Mouse (Mus musculus) neural tube, embryonic 14.5 days (tissue): ENCODE data around the gene Gm48551. TPM values are rescaled to one million over a fixed set of nuclear protein-coding genes. Genes with fewer than 3 reads are reported as not detected.

Source experiments
- ATAC-seq: fragments of 200-750 bp; cut with Nextera tagmentation; 2 replicates; pipeline ENCODE4 v1.8.0; 2017; ENCODE audit warnings: low read depth, mild to moderate bottlenecking, moderate TSS enrichment, moderate library complexity
- H3K27ac ChIP-seq: fragments of 300-500 bp; sonication (generic); 2 replicates; pipeline ENCODE4 v1.5.1; 2014; ENCODE audit warnings: low read depth, mild to moderate bottlenecking, control low read depth, low read length, moderate library complexity, mixed read lengths
- H3K27me3 ChIP-seq: fragments of 300-500 bp; sonication (generic); 2 replicates; pipeline ENCODE4 v1.6.1; 2014; ENCODE audit warnings: low read length; ENCODE audit not compliant: control insufficient read depth, insufficient read depth
- H3K36me3 ChIP-seq: fragments of 300-500 bp; sonication (generic); 2 replicates; pipeline ENCODE4 v1.6.1; 2014; ENCODE audit warnings: low read length, mixed read lengths; ENCODE audit not compliant: control insufficient read depth, insufficient read depth
- H3K4me1 ChIP-seq: fragments of 300-500 bp; sonication (generic); 2 replicates; pipeline ENCODE4 v1.6.1; 2014; ENCODE audit warnings: low read length; ENCODE audit not compliant: control insufficient read depth, insufficient read depth
- H3K4me2 ChIP-seq: fragments of 300-500 bp; sonication (generic); 2 replicates; pipeline ENCODE4 v1.6.1; 2014; ENCODE audit warnings: mild to moderate bottlenecking, low read depth, low read length, control low read depth
- H3K4me3 ChIP-seq: fragments of 300-500 bp; sonication (generic); 2 replicates; pipeline ENCODE4 v1.5.1; 2014; ENCODE audit warnings: low read depth, low read length, control low read depth, mixed read lengths
- H3K9ac ChIP-seq: fragments of 300-500 bp; sonication (generic); replicated peaks from 2 replicates; pipeline ENCODE4 v1.6.1; 2014; ENCODE audit warnings: low read depth, mild to moderate bottlenecking, control low read depth, low read length, mixed read lengths
- H3K9me3 ChIP-seq: fragments of 300-500 bp; sonication (generic); 2 replicates; pipeline ENCODE4 v1.6.1; 2016; ENCODE audit warnings: low read length; ENCODE audit not compliant: control insufficient read depth
- WGBS: fragments of 180-500 bp; shearing (Covaris S2); extraction: QIAGEN DNeasy Blood & Tissue Kit; methylation state at CpG from one replicate; pipeline ENCODE4 v1.1.7; 2014; 5-methylcytosine and 5-hydroxymethylcytosine counted together
- polyA plus RNA-seq: library from polyadenylated mRNA; unstranded; fragments of >200 nt; fragmentation: Nextera tagmentation; extraction: Ambion mirVana; gene quantifications from 2 replicates; pipeline ENCODE4 v1.2.1, GENCODE M21; 2014

Gene Gm48551
- polyA plus RNA-seq, 1 experiment from 2014 or later = 6.3 TPM

DNA sequence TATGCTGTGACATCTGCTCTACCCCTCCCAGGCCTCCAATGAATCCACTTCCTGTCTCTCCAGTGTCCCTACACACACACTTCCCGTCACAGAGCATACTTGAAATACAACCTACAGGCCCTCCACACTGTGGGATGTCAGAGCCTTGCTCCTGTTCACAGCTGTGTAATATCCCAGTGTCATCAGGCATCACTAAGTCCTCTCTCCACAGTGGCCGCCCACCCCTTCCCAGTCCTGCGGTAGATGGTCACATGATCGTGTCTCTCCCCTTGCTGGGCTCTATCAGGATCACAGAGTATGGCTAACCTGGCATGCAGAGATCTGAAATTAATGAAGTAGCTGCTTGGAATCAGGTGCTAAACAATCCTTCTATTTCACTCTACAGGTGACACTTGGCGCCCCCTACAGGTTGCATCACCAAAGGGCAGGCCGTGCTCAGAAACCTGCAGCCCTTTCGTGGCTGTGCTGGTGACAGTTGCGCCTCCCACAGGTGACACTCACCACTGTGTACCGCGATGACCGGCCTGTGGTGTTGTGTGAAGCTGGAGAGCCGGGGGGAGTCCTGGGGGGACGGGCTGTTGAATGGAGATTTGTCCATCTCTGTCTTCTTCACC, 21.4 kb downstream of the Gm48551 start:
- Histone ChIP-seq H3K27ac (no peak overlapping the region), H3K4me1 (peaks cover 43% of the 10 kb centered on the region), H3K9me3 (no peaks in the 10 kb centered on the region), H3K9ac (no peak overlapping the region), H3K36me3 (peaks cover 21% of the 10 kb centered on the region), H3K4me3 (no peak overlapping the region), H3K27me3 (0 out of 2 replicates have a peak, but pooled peaks cover 2% of the 10 kb centered on the region), H3K4me2 (no peak overlapping the region)
- no peak for ATAC-seq
- WGBS = 45% methylated on average over 13 of the region's 13 CpGs

DNA sequence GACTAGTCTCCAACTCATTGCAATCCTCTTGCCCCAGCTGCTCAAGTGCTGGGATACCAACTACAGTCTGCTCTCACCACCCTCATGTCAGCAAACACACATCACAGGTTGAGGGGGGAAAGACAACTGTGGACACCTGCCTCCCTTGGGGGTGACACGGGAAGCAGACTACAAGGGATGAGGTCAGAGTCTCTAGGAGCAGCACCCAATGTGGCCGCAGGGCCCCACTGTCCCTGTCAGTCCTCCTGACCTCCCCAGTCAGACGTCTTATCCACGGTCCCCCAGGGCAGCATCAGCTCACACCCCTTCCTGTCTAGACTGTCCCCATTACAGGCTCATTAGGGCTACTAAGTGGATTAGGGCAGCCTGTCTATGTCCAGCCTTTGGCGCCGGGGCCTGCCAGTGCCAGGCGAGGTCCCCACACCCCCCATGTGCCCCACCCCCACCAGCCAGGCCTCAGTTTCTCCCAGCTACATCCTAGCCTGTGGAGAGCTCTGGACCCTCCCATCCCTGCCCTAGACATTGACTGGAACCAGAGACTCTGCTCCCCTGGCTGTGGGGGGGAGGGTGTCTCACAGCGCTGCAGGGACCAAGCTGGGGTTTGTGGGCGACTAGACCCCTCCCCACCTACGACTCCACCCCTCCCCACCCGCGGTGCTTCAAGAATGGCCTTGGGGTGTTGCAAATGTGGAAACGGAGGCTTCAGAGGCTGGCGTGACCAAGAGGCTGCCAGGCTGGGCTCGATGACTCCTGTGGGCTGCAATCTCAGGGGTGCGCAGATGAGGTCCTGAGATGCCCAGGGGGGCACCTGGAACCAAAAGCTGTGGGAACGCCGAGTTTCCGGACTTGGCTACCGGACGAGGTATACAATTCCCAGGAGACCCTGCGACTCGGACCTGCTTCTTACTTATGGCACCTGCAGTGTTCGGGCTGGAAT, 22.5 kb downstream of the Gm48551 start:
- Histone ChIP-seq H3K27me3 (0 out of 2 replicates have a peak, but pooled peaks cover 2% of the 10 kb centered on the region), H3K36me3 (peaks cover 21% of the 10 kb centered on the region), H3K9ac (no peak overlapping the region), H3K4me1 (peaks cover 43% of the 10 kb centered on the region), H3K27ac (peak overlapping the region; percentile 12; the same call in 1 of the 2 replicates), H3K4me2 (peak overlapping the region; percentile 32), H3K4me3 (0 out of 2 replicates have a peak overlapping the region, but pooled peaks have one; percentile 8), H3K9me3 (no peaks in the 10 kb centered on the region)
- WGBS = 27% methylated on average over 24 of the region's 24 CpGs
- ATAC-seq = no peak

DNA sequence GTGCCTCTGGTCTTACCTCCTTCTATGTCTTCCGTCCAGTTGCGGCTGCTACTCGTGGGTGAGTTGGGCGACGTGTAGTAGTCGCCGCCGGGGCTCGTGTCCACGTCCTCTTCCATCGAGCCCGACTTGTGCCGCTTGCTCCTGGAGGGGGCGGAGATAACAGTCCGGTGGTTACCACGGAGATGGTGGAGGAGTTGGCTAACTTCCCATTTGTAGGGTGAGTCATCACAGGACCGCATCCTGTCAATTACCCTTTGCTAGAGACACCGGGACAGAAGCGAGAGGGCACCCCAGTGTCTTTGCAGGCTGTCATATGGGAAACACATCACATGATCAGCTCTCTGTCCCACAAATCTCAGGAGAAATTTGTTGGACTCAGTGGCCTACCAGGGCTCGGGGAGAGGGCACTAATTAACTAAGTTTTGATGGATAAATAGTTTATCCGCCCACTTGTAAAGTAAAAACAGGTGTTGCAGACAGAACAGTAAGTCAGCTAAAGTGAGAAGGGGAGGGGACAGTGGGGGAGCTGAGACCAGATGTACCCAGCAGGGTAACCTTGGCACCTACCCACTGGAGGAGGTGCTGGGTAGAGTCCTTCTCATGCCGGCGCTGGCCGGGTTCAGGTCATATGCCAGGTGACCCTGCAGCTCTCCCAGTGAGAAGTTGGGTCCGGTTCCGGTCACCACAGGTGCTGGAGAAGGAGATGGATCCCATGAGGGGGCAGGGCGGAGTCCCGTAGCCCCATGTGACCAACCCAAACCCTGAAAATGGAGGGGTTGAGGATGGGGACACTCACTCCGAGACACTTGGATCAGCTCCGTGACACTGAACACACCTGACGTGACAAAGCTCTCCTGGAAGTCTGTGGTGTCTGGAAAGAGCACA, 23.5 kb downstream of the Gm48551 start:
- H3K4me2 ChIP-seq = peak overlapping the region; percentile 32
- H3K36me3 ChIP-seq = peaks cover 19% of the 10 kb centered on the region
- H3K27me3 ChIP-seq = 0 out of 2 replicates have a peak, but pooled peaks cover 2% of the 10 kb centered on the region
- peak; percentile 13; the same call in 1 of the 2 replicates for ATAC-seq
- H3K9ac ChIP-seq = no peak overlapping the region
- H3K4me3 ChIP-seq = 0 out of 2 replicates have a peak overlapping the region, but pooled peaks have one; percentile 8
- H3K9me3 ChIP-seq = no peaks in the 10 kb centered on the region
- peak overlapping the region; percentile 12; the same call in 1 of the 2 replicates for H3K27ac ChIP-seq
- peaks cover 40% of the 10 kb centered on the region for H3K4me1 ChIP-seq
- WGBS = 24% methylated on average over 31 of the region's 31 CpGs

DNA sequence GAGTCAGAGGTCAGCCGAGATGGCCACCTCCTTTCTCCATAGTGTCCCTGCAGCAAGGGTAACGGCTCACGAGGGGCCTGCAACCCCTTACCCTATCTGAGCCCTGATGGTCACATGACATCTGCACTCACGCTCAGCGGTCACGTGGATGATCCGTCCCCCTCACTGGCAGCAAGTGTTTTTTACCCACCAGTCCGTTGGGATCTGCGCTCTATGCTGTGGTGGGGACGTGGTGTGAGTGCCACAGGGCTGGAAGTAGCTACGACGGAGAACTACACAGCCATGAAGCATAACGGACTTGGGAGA, 24.1 kb downstream of the Gm48551 start:
- no peak overlapping the region for H3K27ac ChIP-seq
- H3K9ac ChIP-seq = no peak overlapping the region
- no peak overlapping the region for H3K4me2 ChIP-seq
- no peaks in the 10 kb centered on the region for H3K9me3 ChIP-seq
- 0 out of 2 replicates have a peak, but pooled peaks cover 2% of the 10 kb centered on the region for H3K27me3 ChIP-seq
- 44% methylated on average over 13 of the region's 13 CpGs for WGBS
- no peak for ATAC-seq
- no peak overlapping the region for H3K4me3 ChIP-seq
- H3K36me3 ChIP-seq = peaks cover 18% of the 10 kb centered on the region
- H3K4me1 ChIP-seq = peaks cover 34% of the 10 kb centered on the region

DNA sequence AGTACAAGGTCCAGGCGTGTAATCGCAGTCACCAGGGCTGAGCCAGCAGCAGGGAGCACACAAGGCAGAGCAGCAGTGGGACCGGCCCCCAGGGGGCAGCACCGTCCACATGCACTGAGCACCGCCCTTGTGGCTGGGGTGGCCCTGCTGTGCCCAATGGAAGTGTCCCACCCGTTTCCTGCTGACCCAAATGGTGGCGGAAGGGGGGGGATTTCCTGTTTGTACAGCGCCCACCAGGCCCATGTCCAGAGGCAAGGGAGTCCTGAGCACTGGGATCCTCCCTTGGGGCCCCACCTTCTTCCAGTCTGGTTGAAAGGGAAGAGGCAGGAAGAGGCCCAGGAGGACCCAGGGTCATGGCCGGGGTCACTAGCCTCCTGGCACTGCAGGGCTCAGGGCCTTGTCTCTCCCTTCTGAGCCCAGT, 24.6 kb downstream of the Gm48551 start:
- Histone ChIP-seq H3K4me1 (peaks cover 34% of the 10 kb centered on the region), H3K27me3 (0 out of 2 replicates have a peak, but pooled peaks cover 2% of the 10 kb centered on the region), H3K4me2 (no peak overlapping the region), H3K4me3 (no peak overlapping the region), H3K27ac (no peak overlapping the region), H3K9ac (no peak overlapping the region), H3K36me3 (peaks cover 18% of the 10 kb centered on the region), H3K9me3 (no peaks in the 10 kb centered on the region)
- WGBS = 16% methylated on average over 9 of the region's 9 CpGs
- ATAC-seq = 0 out of 2 replicates have a peak, but pooled peaks have one; percentile 18

DNA sequence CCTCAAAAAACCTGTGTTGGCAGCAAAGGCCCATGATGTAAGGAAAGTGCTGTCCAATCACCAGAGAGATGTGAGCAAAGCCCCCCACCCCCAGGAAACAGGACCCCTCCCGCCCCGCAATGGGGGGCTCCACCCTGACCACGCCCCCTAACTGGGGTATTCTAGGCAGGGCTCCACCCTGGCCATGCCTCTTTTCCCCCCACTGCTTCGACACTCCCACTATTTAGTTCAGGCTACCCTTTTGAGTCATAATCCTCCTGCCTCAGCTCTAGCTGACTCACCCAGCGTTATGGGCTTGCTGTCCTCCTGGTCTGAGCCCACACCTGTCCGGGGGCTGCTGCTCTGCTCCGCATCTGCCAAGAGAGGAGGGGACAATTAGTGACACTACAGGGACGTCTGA, 25.1 kb downstream of the Gm48551 start:
- H3K4me1 ChIP-seq = peaks cover 38% of the 10 kb centered on the region
- 0 out of 2 replicates have a peak, but pooled peaks cover 2% of the 10 kb centered on the region for H3K27me3 ChIP-seq
- H3K9ac ChIP-seq = no peak overlapping the region
- H3K9me3 ChIP-seq = no peaks in the 10 kb centered on the region
- H3K4me3 ChIP-seq = no peak overlapping the region
- H3K4me2 ChIP-seq = no peak overlapping the region
- no peak overlapping the region for H3K27ac ChIP-seq
- peaks cover 16% of the 10 kb centered on the region for H3K36me3 ChIP-seq
- ATAC-seq = no peak
- 6% methylated on average over 8 of the region's 8 CpGs for WGBS

DNA sequence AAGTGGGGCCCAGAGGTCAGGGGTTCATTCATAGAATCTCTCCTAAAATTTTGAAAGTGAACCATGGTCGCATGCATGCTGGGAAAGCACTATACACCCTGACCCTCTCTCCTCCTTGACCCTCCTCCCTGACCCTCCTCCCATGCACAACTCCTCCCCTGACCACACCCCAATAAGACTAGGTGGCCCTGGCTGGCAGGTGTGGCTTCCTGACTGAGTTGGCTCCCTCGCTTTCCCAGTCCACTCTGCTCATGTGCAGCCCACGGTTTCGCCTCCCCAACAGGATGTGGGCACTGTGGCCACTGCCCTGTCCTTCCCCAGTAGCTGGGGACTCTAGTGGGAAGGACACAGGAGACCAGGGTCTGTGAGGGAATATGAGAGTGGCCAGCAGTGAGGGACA, 26.1 kb downstream of the Gm48551 start:
- no peak overlapping the region for H3K4me2 ChIP-seq
- 77% methylated on average over 4 of the region's 4 CpGs for WGBS
- H3K4me1 ChIP-seq = peaks cover 45% of the 10 kb centered on the region
- H3K27me3 ChIP-seq = 0 out of 2 replicates have a peak, but pooled peaks cover 2% of the 10 kb centered on the region
- no peaks in the 10 kb centered on the region for H3K9me3 ChIP-seq
- ATAC-seq = no peak
- H3K36me3 ChIP-seq = peaks cover 12% of the 10 kb centered on the region
- no peak overlapping the region for H3K9ac ChIP-seq
- no peak overlapping the region for H3K4me3 ChIP-seq
- no peak overlapping the region for H3K27ac ChIP-seq

DNA sequence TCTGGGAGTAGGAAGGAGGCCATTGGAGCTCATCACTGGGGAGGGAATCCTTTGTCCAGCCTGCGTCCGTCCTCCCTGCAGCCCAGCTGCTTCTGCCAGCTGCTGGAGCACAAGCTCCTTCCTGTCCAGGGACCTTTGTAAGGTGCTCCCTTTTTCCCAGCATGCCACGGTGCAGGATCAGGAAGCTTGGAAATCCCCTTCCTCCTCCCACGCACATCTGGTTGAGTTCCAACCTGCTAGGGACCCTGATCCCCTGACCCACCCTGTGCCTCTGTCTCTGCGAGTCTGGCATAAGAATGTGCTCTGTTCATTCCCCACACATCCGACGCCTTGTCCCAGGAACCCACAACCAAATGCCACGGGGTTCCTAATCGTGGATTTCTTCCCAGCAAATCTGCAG, 26.7 kb downstream of the Gm48551 start:
- no peak for ATAC-seq
- Histone ChIP-seq H3K9me3 (no peaks in the 10 kb centered on the region), H3K4me3 (no peak overlapping the region), H3K4me1 (peaks cover 45% of the 10 kb centered on the region), H3K9ac (no peak overlapping the region), H3K4me2 (no peak overlapping the region), H3K27me3 (0 out of 2 replicates have a peak, but pooled peaks cover 2% of the 10 kb centered on the region), H3K36me3 (peaks cover 5% of the 10 kb centered on the region; the same call in 1 of the 2 replicates), H3K27ac (peak overlapping the region; percentile 46; the same call in 1 of the 2 replicates)
- 80% methylated on average over 9 of the region's 9 CpGs for WGBS
